Mouse (Mus musculus) intestine, embryonic 16.5 days (tissue): ENCODE results near the gene Pacsin3. TPM values are rescaled to one million over a fixed set of nuclear protein-coding genes. Genes with fewer than 3 reads are reported as not detected.

Experiments
- ATAC-seq: fragments of 200-750 bp; cut with Nextera tagmentation; 2 replicates; pipeline ENCODE4 v1.8.0; 2017; ENCODE audit warnings: moderate TSS enrichment, moderate library complexity
- H3K27ac ChIP-seq: fragments of 300-500 bp; sonication (generic); 2 replicates; pipeline ENCODE4 v1.5.1; 2014; ENCODE audit warnings: mild to moderate bottlenecking, low read length
- H3K27me3 ChIP-seq: fragments of 300-500 bp; sonication (generic); replicated peaks from 2 replicates; pipeline ENCODE4 v1.6.1; 2014; ENCODE audit warnings: low read length, control low read depth, mixed read lengths; ENCODE audit not compliant: control insufficient read depth, insufficient read depth
- H3K36me3 ChIP-seq: fragments of 300-500 bp; sonication (generic); 2 replicates; pipeline ENCODE4 v1.6.1; 2014; ENCODE audit warnings: low read length, control low read depth; ENCODE audit not compliant: control insufficient read depth, insufficient read depth
- H3K4me1 ChIP-seq: fragments of 300-500 bp; sonication (generic); 2 replicates; pipeline ENCODE4 v1.6.1; 2014; ENCODE audit warnings: low read length, control low read depth, mixed read lengths; ENCODE audit not compliant: control insufficient read depth, insufficient read depth
- H3K4me2 ChIP-seq: fragments of 300-500 bp; sonication (generic); 2 replicates; pipeline ENCODE4 v1.6.1; 2014; ENCODE audit warnings: low read depth, low read length, control low read depth
- H3K4me3 ChIP-seq: fragments of 300-500 bp; sonication (generic); 2 replicates; pipeline ENCODE4 v1.5.1; 2014; ENCODE audit warnings: mild to moderate bottlenecking, low read length
- H3K9ac ChIP-seq: fragments of 300-500 bp; sonication (generic); 2 replicates; pipeline ENCODE4 v1.6.1; 2014; ENCODE audit warnings: low read depth, low read length
- H3K9me3 ChIP-seq: fragments of 300-500 bp; sonication (generic); 2 replicates; pipeline ENCODE4 v1.6.1; 2016; ENCODE audit warnings: low read length, control low read depth; ENCODE audit not compliant: control insufficient read depth
- WGBS: fragments of 180-500 bp; shearing (Covaris S2); extraction: QIAGEN DNeasy Blood & Tissue Kit; methylation state at CpG from one replicate; pipeline ENCODE4 v1.1.7; 2014; 5-methylcytosine and 5-hydroxymethylcytosine counted together
- polyA plus RNA-seq: library from polyadenylated mRNA; unstranded; fragments of >200 nt; fragmentation: Nextera tagmentation; extraction: Ambion mirVana; gene quantifications from 2 replicates; pipeline ENCODE4 v1.2.1, GENCODE M21; 2015

The Pacsin3 gene
- polyA plus RNA-seq, 1 experiment from 2014 or later = 21.0 TPM

GRCm38 (mm10) chr2:91291197-91292007 is 35.6 kb downstream of the Pacsin3 start:
- WGBS = 66% methylated on average over 12 of the region's 12 CpGs
- Histone ChIP-seq H3K9me3 (no peaks in the 10 kb centered on the region), H3K4me3 (no peak overlapping the region), H3K4me2 (no peak overlapping the region), H3K36me3 (no peaks in the 10 kb centered on the region), H3K27ac (no peak overlapping the region), H3K4me1 (peaks cover 4% of the 10 kb centered on the region; the same call in 1 of the 2 replicates), H3K27me3 (no peaks in the 10 kb centered on the region), H3K9ac (no peak overlapping the region)
- no peak for ATAC-seq

- Histone ChIP-seq H3K4me2 (no peak overlapping the region), H3K27me3 (no peaks in the 10 kb centered on the region), H3K4me3 (no peak overlapping the region), H3K27ac (no peak overlapping the region), H3K9ac (no peak overlapping the region), H3K4me1 (no peaks in the 10 kb centered on the region; the same call in 1 of the 2 replicates), H3K9me3 (no peaks in the 10 kb centered on the region), H3K36me3 (no peaks in the 10 kb centered on the region)
- 93% methylated on average over 3 of the region's 3 CpGs for WGBS
- no peak for ATAC-seq
These were observed 38.5 kb downstream of the Pacsin3 start for GRCm38 (mm10) chr2:91294226-91294625.

GRCm38 (mm10) chr2:91295895-91296294 is 40.1 kb downstream of the Pacsin3 start:
- no peaks in the 10 kb centered on the region; the same call in 1 of the 2 replicates for H3K4me1 ChIP-seq
- H3K9me3 ChIP-seq = no peaks in the 10 kb centered on the region
- no peaks in the 10 kb centered on the region for H3K36me3 ChIP-seq
- no peak overlapping the region for H3K9ac ChIP-seq
- no peak overlapping the region for H3K4me2 ChIP-seq
- no peak overlapping the region for H3K27ac ChIP-seq
- 90% methylated on average over 5 of the region's 5 CpGs for WGBS
- no peak for ATAC-seq
- no peaks in the 10 kb centered on the region for H3K27me3 ChIP-seq
- no peak overlapping the region for H3K4me3 ChIP-seq

DNA sequence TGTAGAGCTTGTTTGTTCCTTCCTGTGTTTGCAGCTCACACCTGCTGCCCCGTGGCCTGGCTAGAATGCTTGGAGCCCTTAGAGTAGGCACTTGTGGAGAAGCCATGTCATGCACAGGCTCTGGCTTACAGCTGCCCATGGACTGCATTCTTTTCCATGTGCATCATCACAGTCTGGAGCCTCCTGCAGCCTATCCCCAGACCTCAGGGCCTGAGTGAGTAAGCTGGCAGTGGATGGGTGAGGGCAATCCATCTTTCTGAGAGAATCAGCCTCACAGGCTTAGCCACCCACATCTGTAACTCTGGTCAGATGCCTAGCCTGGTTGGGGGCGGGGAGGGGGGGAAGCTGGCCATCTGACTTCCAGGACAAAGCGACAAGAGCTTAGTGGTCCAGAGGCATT is 43.4 kb downstream of the Pacsin3 start:
- peak; percentile 65 for ATAC-seq
- Histone ChIP-seq H3K4me2 (no peak overlapping the region), H3K9ac (no peak overlapping the region), H3K9me3 (no peaks in the 10 kb centered on the region), H3K27ac (no peak overlapping the region), H3K36me3 (no peaks in the 10 kb centered on the region), H3K4me3 (no peak overlapping the region), H3K27me3 (no peaks in the 10 kb centered on the region), H3K4me1 (no peaks in the 10 kb centered on the region; the same call in 1 of the 2 replicates)
- WGBS = 68% methylated on average over 3 of the region's 3 CpGs

DNA sequence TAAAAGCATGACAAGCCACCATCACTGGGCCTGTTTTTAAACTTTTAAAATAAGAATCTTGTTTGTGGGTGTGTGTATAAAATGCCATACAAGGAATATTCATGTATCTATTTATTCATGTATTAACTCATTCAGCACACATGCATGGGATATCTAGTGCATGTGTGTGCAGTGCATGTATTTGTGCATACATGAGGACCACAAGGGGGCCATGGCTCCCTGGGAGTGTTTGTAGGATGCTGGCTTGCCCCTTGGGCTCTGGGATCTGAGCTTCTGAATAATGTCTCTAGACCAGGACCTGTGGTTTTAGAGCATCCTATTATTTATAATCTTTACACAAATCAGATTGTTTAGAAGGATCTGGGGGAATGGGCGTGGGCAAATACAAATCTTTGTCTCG is 45.0 kb downstream of the Pacsin3 start:
- Histone ChIP-seq H3K36me3 (no peaks in the 10 kb centered on the region), H3K4me2 (no peak overlapping the region), H3K9ac (no peak overlapping the region), H3K4me3 (no peak overlapping the region), H3K4me1 (no peaks in the 10 kb centered on the region; the same call in 1 of the 2 replicates), H3K9me3 (no peaks in the 10 kb centered on the region), H3K27me3 (no peaks in the 10 kb centered on the region), H3K27ac (no peak overlapping the region)
- 89% methylated on average over 2 of the region's 2 CpGs for WGBS
- ATAC-seq = no peak

GRCm38 (mm10) chr2:91301836-91302235 is 46.1 kb downstream of the Pacsin3 start:
- no peak overlapping the region for H3K4me2 ChIP-seq
- no peaks in the 10 kb centered on the region for H3K36me3 ChIP-seq
- no peak overlapping the region for H3K27ac ChIP-seq
- 65% methylated on average over 2 of the region's 2 CpGs for WGBS
- H3K4me3 ChIP-seq = no peak overlapping the region
- H3K4me1 ChIP-seq = no peaks in the 10 kb centered on the region; the same call in 1 of the 2 replicates
- H3K9me3 ChIP-seq = no peaks in the 10 kb centered on the region
- H3K9ac ChIP-seq = no peak overlapping the region
- ATAC-seq = no peak
- no peaks in the 10 kb centered on the region for H3K27me3 ChIP-seq

DNA sequence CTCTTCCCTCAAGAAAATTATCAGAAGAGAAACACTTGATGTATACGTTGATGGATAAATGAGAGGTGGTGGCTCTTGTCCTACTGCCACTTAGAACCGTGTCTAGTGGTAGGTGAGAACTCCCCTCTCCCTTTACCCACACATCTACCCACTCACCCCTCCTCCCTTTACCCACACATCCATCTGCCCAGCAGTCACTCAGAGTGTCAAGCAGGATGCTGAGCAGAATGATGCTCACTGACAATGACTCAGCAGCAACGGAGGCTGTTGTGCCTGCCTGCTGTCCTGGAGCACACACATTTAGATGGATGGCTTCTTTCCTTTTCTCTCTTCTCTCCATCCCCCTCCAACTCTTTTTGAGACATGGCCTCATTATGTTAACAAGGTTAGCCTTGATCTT is 47.1 kb downstream of the Pacsin3 start:
- no peak overlapping the region for H3K9ac ChIP-seq
- H3K27me3 ChIP-seq = no peaks in the 10 kb centered on the region
- H3K27ac ChIP-seq = no peak overlapping the region
- no peaks in the 10 kb centered on the region for H3K9me3 ChIP-seq
- H3K4me2 ChIP-seq = no peak overlapping the region
- H3K4me1 ChIP-seq = no peaks in the 10 kb centered on the region; the same call in 1 of the 2 replicates
- no peaks in the 10 kb centered on the region for H3K36me3 ChIP-seq
- no peak for ATAC-seq
- H3K4me3 ChIP-seq = no peak overlapping the region
- 79% methylated on average over 3 of the region's 3 CpGs for WGBS

- Histone ChIP-seq H3K9ac (no peak overlapping the region), H3K27me3 (no peaks in the 10 kb centered on the region), H3K36me3 (no peaks in the 10 kb centered on the region), H3K9me3 (no peaks in the 10 kb centered on the region), H3K4me3 (no peak overlapping the region), H3K4me1 (peaks cover 6% of the 10 kb centered on the region), H3K27ac (no peak overlapping the region), H3K4me2 (no peak overlapping the region)
- WGBS = 93% methylated on average over 9 of the region's 9 CpGs
- no peak for ATAC-seq
These were observed 50.2 kb downstream of the Pacsin3 start for GRCm38 (mm10) chr2:91305926-91306325.

GRCm38 (mm10) chr2:91306589-91306988 is 50.8 kb downstream of the Pacsin3 start:
- Histone ChIP-seq H3K27ac (no peak overlapping the region), H3K9me3 (no peaks in the 10 kb centered on the region), H3K9ac (no peak overlapping the region), H3K27me3 (no peaks in the 10 kb centered on the region), H3K4me1 (peaks cover 6% of the 10 kb centered on the region), H3K36me3 (no peaks in the 10 kb centered on the region), H3K4me3 (no peak overlapping the region), H3K4me2 (no peak overlapping the region)
- ATAC-seq = no peak
